Mouse (Mus musculus): ENCODE measurements at regions not wholly inside any gene's neighbourhood (a gene's known extent, or its start where the extent isn't known, plus 50 kb on each side); places are given as distances from the start of the nearest gene placed in this dataset.
A peak's percentile ranks its signal among the peaks of the same experiment; 100 is the strongest.

DNA sequence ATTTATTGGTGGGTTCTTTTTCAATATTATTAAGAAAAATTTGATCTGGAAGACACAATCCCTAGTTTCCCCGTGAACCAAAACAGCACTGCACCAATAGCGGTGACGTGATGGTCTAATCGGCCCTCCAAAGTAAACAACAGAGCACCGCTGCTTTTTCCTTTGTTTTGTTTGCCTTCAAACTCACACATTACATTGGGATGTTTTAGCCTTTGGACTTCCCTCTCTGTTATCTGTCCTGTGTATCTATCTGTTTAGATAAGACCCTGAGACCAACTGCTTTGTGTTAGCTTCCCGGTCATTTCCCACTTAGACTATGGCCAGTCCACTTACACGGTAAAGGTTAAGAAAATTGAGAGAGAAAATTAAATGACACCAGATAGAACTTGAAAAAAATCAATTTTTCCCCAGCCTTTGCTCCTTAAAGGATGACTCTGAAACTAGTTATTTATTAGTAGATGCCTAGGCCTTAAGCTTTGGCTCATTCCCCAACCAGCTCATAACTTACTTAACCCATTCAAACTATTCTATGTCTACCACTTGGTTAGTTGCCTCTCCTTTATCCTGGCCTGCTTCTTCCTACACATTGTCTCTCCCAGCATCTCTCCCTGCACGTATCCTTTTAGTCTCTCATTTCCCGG, 257.0 kb upstream of the Lyplal1 start:
- H3K36me3 ChIP-seq = no peaks in the 10 kb centered on the region
- no peak overlapping the region for H3K4me2 ChIP-seq
- ATAC-seq (replicated peaks; ENCODE audit: insufficient number of reproducible peaks, insufficient read depth, low FRiP score, low read depth) = no peak
- H3K4me1 ChIP-seq (replicated peaks) = peaks cover 5% of the 10 kb centered on the region
- no peak overlapping the region for H3K4me3 ChIP-seq
- no peak overlapping the region for H3K27ac ChIP-seq
- H3K27me3 ChIP-seq = no peaks in the 10 kb centered on the region
- H3K9ac ChIP-seq = no peak overlapping the region
- no peaks in the 10 kb centered on the region for H3K9me3 ChIP-seq (replicated peaks)
- 60% methylated on average over 9 of the region's 9 CpGs for WGBS

GRCm38 (mm10) chr1:186373386-186373785, 256.3 kb upstream of the Lyplal1 start:
- no peak for ATAC-seq (replicated peaks; ENCODE audit: insufficient number of reproducible peaks, insufficient read depth, low FRiP score, low read depth)
- no peaks in the 10 kb centered on the region for H3K27me3 ChIP-seq
- no peaks in the 10 kb centered on the region for H3K36me3 ChIP-seq
- no peak overlapping the region for H3K4me3 ChIP-seq
- no peak overlapping the region for H3K27ac ChIP-seq
- no peak overlapping the region for H3K4me2 ChIP-seq
- H3K9ac ChIP-seq = no peak overlapping the region
- WGBS = 59% methylated on average over 4 of the region's 4 CpGs
- H3K9me3 ChIP-seq (replicated peaks) = no peaks in the 10 kb centered on the region
- peaks cover 5% of the 10 kb centered on the region for H3K4me1 ChIP-seq (replicated peaks)

- H3K4me3 ChIP-seq = no peak overlapping the region
- no peak overlapping the region for H3K9ac ChIP-seq
- peaks cover 5% of the 10 kb centered on the region for H3K4me1 ChIP-seq (replicated peaks)
- no peaks in the 10 kb centered on the region for H3K27me3 ChIP-seq
- H3K27ac ChIP-seq = no peak overlapping the region
- H3K36me3 ChIP-seq = no peaks in the 10 kb centered on the region
- no peaks in the 10 kb centered on the region for H3K9me3 ChIP-seq (replicated peaks)
- ATAC-seq (replicated peaks; ENCODE audit: insufficient number of reproducible peaks, insufficient read depth, low FRiP score, low read depth) = 0 out of 2 replicates have a peak, but pooled peaks have one; percentile 14
- no peak overlapping the region for H3K4me2 ChIP-seq
- 90% methylated on average over 2 of the region's 2 CpGs for WGBS
Observed at GRCm38 (mm10) chr1:186372770-186373353, 255.8 kb upstream of the Lyplal1 start.

- 74% methylated on average over 4 of the region's 4 CpGs for WGBS
- no peak overlapping the region for H3K4me2 ChIP-seq
- H3K4me1 ChIP-seq (replicated peaks) = no peaks in the 10 kb centered on the region
- no peak overlapping the region for H3K9ac ChIP-seq
- no peaks in the 10 kb centered on the region for H3K9me3 ChIP-seq (replicated peaks)
- no peaks in the 10 kb centered on the region for H3K36me3 ChIP-seq
- no peak for ATAC-seq (replicated peaks; ENCODE audit: insufficient number of reproducible peaks, insufficient read depth, low FRiP score, low read depth)
- no peak overlapping the region for H3K4me3 ChIP-seq
- no peaks in the 10 kb centered on the region for H3K27me3 ChIP-seq
- no peak overlapping the region for H3K27ac ChIP-seq
Observed at GRCm38 (mm10) chr1:186363356-186363755, 246.2 kb upstream of the Lyplal1 start.

DNA sequence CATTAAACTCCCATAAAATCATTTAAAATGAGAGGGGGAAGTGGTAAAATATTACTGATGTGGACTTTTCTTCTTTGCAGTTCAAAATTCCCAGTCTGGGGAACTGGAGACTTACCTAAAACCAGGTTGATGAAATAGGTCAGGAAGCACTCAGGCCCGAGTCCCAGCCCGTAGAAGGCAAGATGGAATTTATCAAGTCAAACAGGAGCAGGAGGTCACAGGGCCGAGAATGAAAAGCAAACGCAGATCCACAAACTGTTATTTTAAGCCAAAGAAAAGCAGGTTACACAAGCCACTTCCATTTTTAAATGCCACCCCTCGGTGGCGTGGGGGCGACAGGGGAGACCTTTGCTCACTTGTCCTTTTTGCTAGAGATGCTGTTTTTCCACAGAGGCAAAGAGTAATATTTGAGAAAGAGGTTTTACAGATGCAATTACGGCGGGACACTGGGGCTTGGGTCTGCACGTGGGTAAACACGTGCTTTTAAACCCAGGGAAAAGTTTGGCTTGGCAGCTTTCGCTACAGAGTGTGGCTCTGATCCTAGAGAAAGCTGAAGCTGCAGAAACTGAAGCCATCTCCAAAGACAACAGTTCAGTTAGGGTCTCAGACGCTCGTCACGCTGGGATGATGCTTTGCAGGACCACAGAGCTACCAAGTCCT, 241.0 kb upstream of the Lyplal1 start:
- Histone ChIP-seq H3K4me2 (0 out of 2 replicates have a peak overlapping the region, but pooled peaks have one; percentile 1), H3K36me3 (no peaks in the 10 kb centered on the region), H3K27me3 (no peaks in the 10 kb centered on the region), H3K4me1 (replicated peaks) (no peaks in the 10 kb centered on the region), H3K4me3 (no peak overlapping the region), H3K9ac (no peak overlapping the region), H3K27ac (no peak overlapping the region), H3K9me3 (replicated peaks) (no peaks in the 10 kb centered on the region)
- 28% methylated on average over 15 of the region's 15 CpGs for WGBS
- ATAC-seq (replicated peaks; ENCODE audit: insufficient number of reproducible peaks, insufficient read depth, low FRiP score, low read depth) = no peak

DNA sequence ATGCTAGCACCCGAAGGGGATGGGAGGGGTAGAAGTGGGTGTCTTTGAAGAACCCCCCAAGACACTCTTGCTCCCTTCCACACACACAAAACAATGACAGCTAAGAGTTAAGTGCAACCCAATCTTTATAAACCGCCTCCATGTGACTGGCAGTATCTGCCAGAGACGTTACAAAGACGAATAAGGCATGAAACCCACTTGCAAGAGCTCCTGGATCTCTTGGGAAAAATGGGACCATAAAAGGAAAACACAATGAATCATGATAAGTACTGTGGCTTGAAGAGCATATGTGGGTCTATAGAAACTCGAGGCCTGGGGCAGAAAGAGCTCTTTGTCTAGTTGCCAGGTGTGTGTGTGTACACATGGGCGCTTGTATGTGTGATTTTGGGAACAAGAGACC, 237.6 kb upstream of the Lyplal1 start:
- H3K9ac ChIP-seq = no peak overlapping the region
- no peak for ATAC-seq (replicated peaks; ENCODE audit: insufficient number of reproducible peaks, insufficient read depth, low FRiP score, low read depth)
- no peaks in the 10 kb centered on the region for H3K27me3 ChIP-seq
- no peaks in the 10 kb centered on the region for H3K4me1 ChIP-seq (replicated peaks)
- no peaks in the 10 kb centered on the region for H3K9me3 ChIP-seq (replicated peaks)
- H3K36me3 ChIP-seq = no peaks in the 10 kb centered on the region
- no peak overlapping the region for H3K4me3 ChIP-seq
- no peak overlapping the region for H3K4me2 ChIP-seq
- 61% methylated on average over 6 of the region's 6 CpGs for WGBS
- no peak overlapping the region for H3K27ac ChIP-seq

GRCm38 (mm10) chr1:186354072-186354471, 237.0 kb upstream of the Lyplal1 start:
- no peaks in the 10 kb centered on the region for H3K4me1 ChIP-seq (replicated peaks)
- no peak overlapping the region for H3K4me2 ChIP-seq
- no peak overlapping the region for H3K9ac ChIP-seq
- H3K27me3 ChIP-seq = no peaks in the 10 kb centered on the region
- H3K4me3 ChIP-seq = no peak overlapping the region
- no peaks in the 10 kb centered on the region for H3K9me3 ChIP-seq (replicated peaks)
- no peaks in the 10 kb centered on the region for H3K36me3 ChIP-seq
- no peak overlapping the region for H3K27ac ChIP-seq
- no peak for ATAC-seq (replicated peaks; ENCODE audit: insufficient number of reproducible peaks, insufficient read depth, low FRiP score, low read depth)

DNA sequence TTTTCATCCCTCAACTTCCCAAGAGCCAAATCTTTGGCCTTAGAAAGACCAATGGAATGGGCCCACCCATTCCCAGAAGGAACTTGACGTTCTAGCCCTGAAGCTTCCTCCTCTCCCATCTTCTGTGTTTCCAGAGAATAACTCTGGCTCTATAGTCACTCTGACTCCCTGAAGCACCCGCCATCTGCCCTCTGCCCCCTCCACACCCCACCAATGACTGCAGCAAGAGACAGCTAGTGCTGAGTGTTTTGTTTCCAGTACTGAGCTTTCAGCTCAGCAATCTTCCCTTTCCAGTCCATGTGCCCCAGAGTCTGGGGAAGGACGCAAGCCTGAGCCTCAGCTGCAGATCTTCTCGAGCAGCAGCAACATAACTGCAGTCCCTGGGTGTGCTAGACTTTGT, 233.3 kb upstream of the Lyplal1 start:
- WGBS = 89% methylated on average over 4 of the region's 4 CpGs
- Histone ChIP-seq H3K4me3 (no peak overlapping the region), H3K9me3 (replicated peaks) (no peaks in the 10 kb centered on the region), H3K36me3 (no peaks in the 10 kb centered on the region), H3K4me1 (replicated peaks) (peaks cover 4% of the 10 kb centered on the region; the same call in 1 of the 2 replicates), H3K9ac (no peak overlapping the region), H3K27me3 (no peaks in the 10 kb centered on the region), H3K4me2 (no peak overlapping the region), H3K27ac (no peak overlapping the region)
- ATAC-seq (replicated peaks; ENCODE audit: insufficient number of reproducible peaks, insufficient read depth, low FRiP score, low read depth) = no peak

DNA sequence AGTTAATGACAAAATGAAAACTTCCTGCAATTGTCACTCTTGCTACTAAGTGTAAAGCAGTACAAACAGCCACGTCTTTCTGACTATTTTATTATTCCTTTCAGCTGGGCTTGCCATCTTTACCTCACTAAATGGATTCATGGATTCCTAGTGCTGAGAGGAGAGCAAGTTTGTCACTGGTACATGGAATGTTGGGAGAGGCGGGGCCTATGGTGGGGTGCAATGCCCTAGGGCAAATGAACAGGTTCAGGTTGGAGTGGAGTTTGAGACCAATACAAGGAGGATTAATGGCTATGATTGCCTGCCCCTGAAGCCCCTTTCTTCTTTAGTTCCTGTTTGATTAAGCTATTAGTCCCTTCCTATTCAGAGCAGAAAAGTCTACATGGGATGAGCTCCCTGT, 232.9 kb upstream of the Lyplal1 start:
- Histone ChIP-seq H3K4me2 (no peak overlapping the region), H3K9me3 (replicated peaks) (no peaks in the 10 kb centered on the region), H3K4me1 (replicated peaks) (peaks cover 4% of the 10 kb centered on the region; the same call in 1 of the 2 replicates), H3K36me3 (no peaks in the 10 kb centered on the region), H3K27ac (no peak overlapping the region), H3K9ac (no peak overlapping the region), H3K4me3 (no peak overlapping the region), H3K27me3 (no peaks in the 10 kb centered on the region)
- no peak for ATAC-seq (replicated peaks; ENCODE audit: insufficient number of reproducible peaks, insufficient read depth, low FRiP score, low read depth)
- WGBS = 85% methylated on average over 2 of the region's 2 CpGs

DNA sequence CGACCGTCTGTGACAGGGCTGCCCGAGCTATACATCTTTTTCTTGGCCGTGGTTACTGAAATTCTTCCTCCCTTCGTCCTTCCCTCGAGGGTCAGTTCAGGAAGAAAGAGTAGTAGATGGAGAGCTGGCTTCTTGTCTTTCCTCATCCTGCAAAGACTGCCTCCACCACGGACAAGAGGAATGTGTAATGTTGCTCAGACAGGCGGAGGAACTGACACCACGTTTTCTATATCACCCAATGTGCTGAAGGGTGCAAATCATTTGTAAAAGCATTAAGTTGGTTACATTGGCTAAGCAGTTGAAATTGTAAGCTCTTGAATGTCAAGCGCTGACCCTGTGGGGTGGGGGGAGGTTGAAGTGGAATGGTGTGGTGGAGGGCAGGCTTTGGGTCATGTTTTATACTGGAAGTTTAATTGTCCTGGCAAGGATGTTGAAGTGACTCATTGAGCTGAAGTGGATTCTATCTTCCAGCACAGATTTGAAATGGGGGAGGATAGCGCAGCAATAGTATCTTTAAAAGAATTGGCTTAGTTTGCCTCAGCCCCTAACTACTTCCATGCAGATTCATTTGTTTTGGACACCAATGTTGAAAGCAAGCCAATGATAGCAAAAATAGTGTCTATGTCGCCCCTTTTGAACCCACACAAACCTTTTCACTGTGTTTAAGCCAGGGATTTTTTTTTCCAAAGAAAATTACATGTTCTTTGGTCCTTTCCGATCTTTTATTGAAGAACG, 230.5 kb upstream of the Lyplal1 start:
- Histone ChIP-seq H3K27me3 (no peaks in the 10 kb centered on the region), H3K36me3 (no peaks in the 10 kb centered on the region), H3K9ac (no peak overlapping the region), H3K4me1 (replicated peaks) (peaks cover 6% of the 10 kb centered on the region; the same call in 1 of the 2 replicates), H3K27ac (peak overlapping the region; percentile 32), H3K9me3 (replicated peaks) (no peaks in the 10 kb centered on the region), H3K4me2 (no peak overlapping the region), H3K4me3 (no peak overlapping the region)
- peak; percentile 75 for ATAC-seq (replicated peaks; ENCODE audit: insufficient number of reproducible peaks, insufficient read depth, low FRiP score, low read depth)
- WGBS = 54% methylated on average over 14 of the region's 14 CpGs

- peaks cover 6% of the 10 kb centered on the region; the same call in 1 of the 2 replicates for H3K4me1 ChIP-seq (replicated peaks)
- 88% methylated on average over 6 of the region's 6 CpGs for WGBS
- H3K4me2 ChIP-seq = no peak overlapping the region
- ATAC-seq (replicated peaks; ENCODE audit: insufficient number of reproducible peaks, insufficient read depth, low FRiP score, low read depth) = no peak
- H3K9ac ChIP-seq = no peak overlapping the region
- H3K36me3 ChIP-seq = no peaks in the 10 kb centered on the region
- H3K4me3 ChIP-seq = no peak overlapping the region
- H3K27ac ChIP-seq = no peak overlapping the region
- no peaks in the 10 kb centered on the region for H3K9me3 ChIP-seq (replicated peaks)
- H3K27me3 ChIP-seq = no peaks in the 10 kb centered on the region
Observed at GRCm38 (mm10) chr1:186345449-186345848, 228.3 kb upstream of the Lyplal1 start.

Data from heart, embryonic 15.5 days (tissue).